Mouse (Mus musculus): ENCODE measurements at regions not wholly inside any gene's neighbourhood (a gene's known extent, or its start where the extent isn't known, plus 50 kb on each side); places are given as distances from the start of the nearest gene placed in this dataset.
"Not testable (repeated sequence)": the region's sequence is repeated elsewhere in the genome, so short reads cannot be mapped to it uniquely, and the experiment has no call there.

GRCm38 (mm10) chr12:109749711-109750243 is 149.6 kb upstream of the Rtl1 start:
- DNase-seq (ENCODE audit: low spot score in 2 of 2), result peak; percentile 52 to 55

- DNase-seq (ENCODE audit: low spot score in 2 of 2), result no peak
Observed at GRCm38 (mm10) chr12:109754986-109755385, 154.9 kb upstream of the Rtl1 start.

GRCm38 (mm10) chr12:109764293-109764692 is 164.2 kb upstream of the Rtl1 start:
- no peak for DNase-seq (ENCODE audit: low spot score in 2 of 2)

- DNase-seq (ENCODE audit: low spot score in 2 of 2), result not testable (repeated sequence)
Observed at GRCm38 (mm10) chr12:109766602-109767001, 166.5 kb upstream of the Rtl1 start.

- no peak for DNase-seq (ENCODE audit: low spot score in 2 of 2)
Observed at GRCm38 (mm10) chr12:109772543-109772942, 172.4 kb upstream of the Rtl1 start.

GRCm38 (mm10) chr12:109773909-109774313 is 173.8 kb upstream of the Rtl1 start:
- no peak for DNase-seq (ENCODE audit: low spot score in 2 of 2)

- DNase-seq (ENCODE audit: low spot score in 2 of 2), result no peak
Observed at GRCm38 (mm10) chr12:109798846-109799245, 198.7 kb upstream of the Rtl1 start.

GRCm38 (mm10) chr12:109799395-109799794 is 199.3 kb upstream of the Rtl1 start:
- DNase-seq (ENCODE audit: low spot score in 2 of 2), result no peak

GRCm38 (mm10) chr12:109827241-109827915 is 227.2 kb upstream of the Rtl1 start:
- peak; percentile 13 to 23 for DNase-seq (ENCODE audit: low spot score in 2 of 2)

- peak; percentile 20 to 35 for DNase-seq (ENCODE audit: low spot score in 2 of 2)
Observed at GRCm38 (mm10) chr12:109830303-109831020, 230.3 kb upstream of the Rtl1 start.

GRCm38 (mm10) chr12:109832964-109833363 is 232.8 kb upstream of the Rtl1 start:
- DNase-seq (ENCODE audit: low spot score in 2 of 2), result no peak

GRCm38 (mm10) chr12:109836521-109836920 is 236.4 kb upstream of the Rtl1 start:
- no peak for DNase-seq (ENCODE audit: low spot score in 2 of 2)

GRCm38 (mm10) chr12:109839126-109839587 is 239.0 kb upstream of the Rtl1 start:
- no peak for DNase-seq (ENCODE audit: low spot score in 2 of 2)

GRCm38 (mm10) chr12:109839946-109840524 is 239.9 kb upstream of the Rtl1 start:
- no peak for DNase-seq (ENCODE audit: low spot score in 2 of 2)

GRCm38 (mm10) chr12:109844723-109845601 is 244.8 kb upstream of the Rtl1 start:
- no peak for DNase-seq (ENCODE audit: low spot score in 2 of 2)

GRCm38 (mm10) chr12:109845602-109845906 is 245.4 kb upstream of the Rtl1 start:
- no peak for DNase-seq (ENCODE audit: low spot score in 2 of 2)

GRCm38 (mm10) chr12:109856336-109856735 is 256.2 kb upstream of the Rtl1 start:
- no peak for DNase-seq (ENCODE audit: low spot score in 2 of 2)

- no peak for DNase-seq (ENCODE audit: low spot score in 2 of 2)
Observed at GRCm38 (mm10) chr12:109857705-109858104, 257.6 kb upstream of the Rtl1 start.

GRCm38 (mm10) chr12:109864826-109865225 is 264.7 kb upstream of the Rtl1 start:
- no peak for DNase-seq (ENCODE audit: low spot score in 2 of 2)

- DNase-seq (ENCODE audit: low spot score in 2 of 2), result no peak
Observed at GRCm38 (mm10) chr12:109871021-109871420, 270.9 kb upstream of the Rtl1 start.

GRCm38 (mm10) chr12:109874466-109874865 is 274.3 kb upstream of the Rtl1 start:
- DNase-seq (ENCODE audit: low spot score in 2 of 2), result no peak

GRCm38 (mm10) chr12:109881108-109881507 is 281.0 kb upstream of the Rtl1 start:
- DNase-seq (ENCODE audit: low spot score in 2 of 2), result no peak
